Mouse (Mus musculus) spleen, adult 18-20 months (tissue): ENCODE measurements around the gene Jag2.

Experiments
- DNase-seq, 2 experiments: peaks; one replicate each; pipeline ENCODE4 v3.0.0; 2022; ENCODE audit warnings: mixed read lengths in 2 of 2

Jag2 gene

DNA sequence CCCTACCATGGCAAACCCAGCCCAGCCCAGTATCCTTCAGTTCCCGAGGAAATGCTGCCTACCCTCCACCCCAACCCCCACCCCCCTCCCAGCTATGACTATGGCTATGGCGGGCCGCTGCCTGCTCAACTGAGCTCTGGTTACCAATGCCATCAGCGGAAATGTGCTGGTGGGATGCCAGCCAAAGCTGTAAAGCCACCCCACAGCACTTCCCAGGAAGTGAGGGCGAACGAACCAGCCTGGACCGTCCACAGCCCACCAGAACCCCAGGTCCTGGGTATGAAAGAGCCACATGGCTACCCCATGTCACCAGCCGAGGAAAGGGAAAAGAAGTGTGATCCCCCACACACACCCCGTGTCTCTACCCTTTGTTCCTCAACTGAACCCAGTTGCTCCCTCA, 11.1 kb upstream of the Jag2 start:
- no peak for DNase-seq

- DNase-seq: no peak
Observed at GRCm38 (mm10) chr12:112940238-112940637, 10.7 kb upstream of the Jag2 start.

DNA sequence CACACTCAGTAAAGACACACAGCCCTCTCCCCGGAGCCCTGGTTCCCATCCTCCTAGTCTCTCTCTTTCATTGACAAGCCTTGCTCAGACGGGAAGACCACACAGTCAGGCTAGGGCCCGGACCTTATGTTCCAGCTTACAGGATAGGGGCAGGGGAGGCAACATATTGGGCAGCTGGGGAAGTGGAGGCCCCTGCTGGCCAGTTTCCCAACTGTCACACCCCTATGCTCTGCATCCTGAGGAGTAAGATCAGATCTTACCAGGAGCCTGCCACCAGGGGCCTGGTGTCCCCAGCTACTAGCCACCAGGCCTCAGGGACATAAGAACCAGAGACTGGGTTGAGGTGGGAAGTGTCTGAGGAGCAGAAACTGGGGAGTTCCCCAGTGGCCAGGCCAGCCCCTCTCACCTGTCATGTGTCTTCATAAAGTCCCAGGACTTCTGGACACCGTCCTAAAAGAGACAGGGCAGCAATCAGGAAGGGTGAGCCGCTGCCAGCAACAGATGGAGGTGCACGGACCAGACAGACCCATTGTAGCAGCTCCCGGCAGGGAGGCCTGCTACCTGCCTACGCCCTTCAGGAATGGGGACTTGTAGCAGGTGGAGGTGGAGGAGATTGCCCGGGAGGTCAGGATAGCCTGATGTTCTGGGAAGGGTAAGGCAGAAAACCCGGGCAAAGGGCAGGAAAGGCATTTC, 9.4 kb upstream of the Jag2 start:
- DNase-seq: no peak

DNA sequence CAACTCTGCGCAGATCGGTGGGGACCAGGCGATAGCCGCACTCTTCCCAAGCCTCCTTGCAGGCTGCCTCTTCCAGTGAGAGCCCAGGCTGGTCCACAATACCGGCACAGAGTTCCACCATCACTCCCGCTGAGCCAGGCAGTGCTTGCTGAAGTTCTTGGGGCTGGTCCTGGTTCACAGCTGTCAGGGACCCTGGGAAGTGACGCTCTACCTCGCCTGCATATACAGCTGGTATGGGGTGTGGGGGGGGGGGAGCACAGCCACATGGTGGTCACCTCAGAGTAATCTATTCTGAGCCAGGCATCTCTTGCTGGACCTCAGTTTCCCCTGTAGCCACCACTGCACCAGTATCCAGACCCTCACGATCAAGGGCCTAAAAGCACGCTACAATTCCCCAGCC, 8.8 kb upstream of the Jag2 start:
- no peak for DNase-seq

DNA sequence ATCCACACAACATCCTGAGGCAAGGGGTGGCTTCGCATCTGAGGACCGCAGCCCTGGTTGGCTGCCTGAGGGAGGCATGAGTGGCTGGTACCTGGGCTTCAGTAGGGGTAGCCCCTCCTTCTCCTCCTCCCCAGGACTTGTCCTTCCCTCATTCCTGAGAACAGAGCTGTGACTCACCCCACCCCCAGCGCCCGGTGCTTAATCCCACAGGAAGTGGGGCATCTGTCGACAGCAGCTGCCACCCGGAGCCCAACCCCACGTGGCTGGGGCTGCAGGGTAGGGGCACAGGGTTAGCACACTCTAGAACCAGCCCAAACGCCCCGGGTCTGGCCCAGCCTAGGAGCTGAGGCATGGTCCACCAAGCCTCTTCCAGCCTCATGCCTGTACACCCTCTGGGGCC, 8.3 kb upstream of the Jag2 start:
- DNase-seq: no peak

- no peak for DNase-seq
Observed at GRCm38 (mm10) chr12:112932647-112933046, 3.1 kb upstream of the Jag2 start.

GRCm38 (mm10) chr12:112928401-112929241, 955 bp downstream of the Jag2 start:
- no peak for DNase-seq

DNA sequence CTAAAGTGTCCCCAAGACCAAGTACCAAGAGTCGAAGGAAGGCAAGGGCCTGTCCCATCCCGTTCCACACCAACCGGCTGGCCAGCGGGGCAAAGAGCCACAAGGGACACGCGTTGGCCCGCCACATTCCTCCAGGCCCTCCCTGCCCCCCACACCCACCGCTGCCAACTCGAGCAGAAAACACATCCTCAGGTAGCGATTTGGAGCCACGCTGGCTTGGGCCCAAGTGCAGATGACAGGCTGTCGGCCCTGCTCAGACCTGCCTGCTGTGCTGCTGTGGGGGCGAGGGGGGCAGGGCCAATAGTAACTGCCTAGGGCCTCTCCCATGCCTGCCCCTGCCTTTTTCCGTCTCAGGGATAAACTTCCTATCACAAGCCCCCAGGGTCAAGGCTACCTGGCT, 2.3 kb downstream of the Jag2 start:
- DNase-seq: no peak

GRCm38 (mm10) chr12:112925950-112926349, 3.6 kb downstream of the Jag2 start:
- DNase-seq: no peak

- DNase-seq: no peak
Observed at GRCm38 (mm10) chr12:112922541-112922940, 7.0 kb downstream of the Jag2 start.

- DNase-seq: no peak
Observed at GRCm38 (mm10) chr12:112921518-112921917, 8.1 kb downstream of the Jag2 start.

GRCm38 (mm10) chr12:112917906-112918305, 11.7 kb downstream of the Jag2 start:
- no peak for DNase-seq

DNA sequence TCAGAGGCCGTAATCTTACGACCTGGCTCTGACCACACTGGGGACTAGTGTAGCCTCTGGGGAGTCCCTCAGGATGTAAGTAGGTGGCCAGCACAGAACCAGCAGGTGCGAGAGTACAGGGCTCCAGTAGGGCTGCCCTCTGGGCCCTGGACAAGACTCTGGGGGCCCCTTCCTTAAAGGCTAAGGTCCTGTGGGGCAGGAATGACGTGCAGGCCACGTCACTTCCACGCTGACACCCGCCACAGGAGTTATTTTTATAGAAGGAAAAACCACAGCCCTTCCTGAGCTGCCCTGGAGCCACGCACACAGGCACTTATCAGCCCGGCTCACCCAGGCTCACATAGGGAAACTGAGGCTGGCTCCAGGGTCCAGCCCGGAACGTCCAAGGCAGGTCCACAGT, 12.1 kb downstream of the Jag2 start:
- no peak for DNase-seq

DNA sequence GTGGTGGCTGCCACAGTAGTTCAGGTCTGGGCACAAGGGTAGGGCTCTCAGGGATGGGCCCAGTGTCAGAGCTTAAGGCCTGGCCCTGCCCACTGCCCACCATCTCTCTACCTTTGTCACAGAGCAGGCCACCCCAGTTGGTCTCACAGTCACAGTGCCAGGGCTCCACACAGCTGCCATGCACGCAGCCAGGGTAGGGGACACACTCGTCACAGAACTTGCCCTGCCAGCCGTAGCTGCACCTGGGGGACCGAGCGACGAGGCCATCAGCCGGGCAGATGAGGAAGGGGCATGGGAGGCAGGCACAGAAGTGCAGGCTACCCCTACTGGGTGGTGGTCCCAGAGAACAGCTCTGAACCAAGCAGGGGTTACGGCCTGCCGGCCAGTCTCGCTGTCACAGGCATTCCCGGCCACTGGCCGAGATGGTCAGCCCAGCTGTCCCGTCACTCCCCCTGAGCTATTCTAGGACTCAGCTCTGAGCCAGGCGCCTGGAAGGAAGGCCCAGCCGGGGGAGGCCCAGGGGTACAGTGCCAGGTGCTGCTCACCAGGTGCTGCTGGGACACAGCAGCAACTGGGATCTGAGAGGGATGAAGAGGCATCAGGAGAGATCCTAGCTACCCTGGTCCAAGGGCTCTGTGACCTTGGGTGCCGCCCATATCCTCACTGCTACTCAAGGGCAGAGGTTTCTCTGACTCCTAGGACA, 12.7 kb downstream of the Jag2 start:
- no peak for DNase-seq

- DNase-seq: no peak
Observed at GRCm38 (mm10) chr12:112915587-112915986, 14.0 kb downstream of the Jag2 start.

- DNase-seq: no peak
Observed at GRCm38 (mm10) chr12:112914527-112914926, 15.0 kb downstream of the Jag2 start.

- no peak for DNase-seq
Observed at GRCm38 (mm10) chr12:112912951-112913745, 16.4 kb downstream of the Jag2 start.

DNA sequence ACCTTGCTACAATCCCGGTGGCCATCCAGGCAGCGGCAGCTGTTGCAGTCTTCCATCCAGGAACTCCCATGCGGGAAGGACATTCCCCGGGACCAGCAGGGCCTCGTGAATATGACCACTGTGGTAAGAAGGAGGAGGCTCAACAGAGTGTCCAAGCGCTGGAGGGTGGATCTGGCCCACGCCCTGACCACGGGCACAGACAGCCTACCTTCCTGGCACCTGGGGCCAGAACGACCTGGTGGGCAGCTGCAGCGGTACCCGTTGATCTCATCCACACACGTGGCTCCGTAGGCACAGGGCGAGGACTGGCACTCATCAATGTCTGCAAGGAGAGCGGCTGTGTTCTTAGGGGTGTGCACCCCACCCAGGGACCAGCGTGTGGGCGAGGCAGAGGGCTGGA, 17.9 kb downstream of the Jag2 start:
- no peak for DNase-seq

- DNase-seq: no peak
Observed at GRCm38 (mm10) chr12:112908991-112909390, 20.6 kb downstream of the Jag2 start.

- no peak for DNase-seq
Observed at GRCm38 (mm10) chr12:112905001-112905400, 24.6 kb downstream of the Jag2 start.

DNA sequence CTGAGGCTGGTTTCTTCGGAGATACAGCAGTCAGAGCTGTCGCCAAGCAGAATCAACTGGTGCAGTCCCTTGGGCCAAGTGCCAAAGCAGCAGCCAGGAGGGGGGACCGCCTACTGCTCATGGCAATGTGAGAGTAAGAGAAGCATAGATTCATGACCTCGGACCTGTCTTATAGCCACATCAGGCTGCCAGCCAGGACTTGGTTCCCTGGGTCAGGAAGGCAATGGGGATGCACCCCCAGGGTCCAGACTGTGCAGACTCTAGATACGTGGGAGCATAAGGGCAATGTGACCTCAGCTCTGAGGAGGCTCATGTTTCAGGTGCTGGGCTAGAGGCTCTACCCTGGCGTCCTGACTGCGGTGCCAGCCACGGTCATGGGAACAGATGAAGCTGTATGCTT, 25.6 kb downstream of the Jag2 start:
- DNase-seq: no peak

DNA sequence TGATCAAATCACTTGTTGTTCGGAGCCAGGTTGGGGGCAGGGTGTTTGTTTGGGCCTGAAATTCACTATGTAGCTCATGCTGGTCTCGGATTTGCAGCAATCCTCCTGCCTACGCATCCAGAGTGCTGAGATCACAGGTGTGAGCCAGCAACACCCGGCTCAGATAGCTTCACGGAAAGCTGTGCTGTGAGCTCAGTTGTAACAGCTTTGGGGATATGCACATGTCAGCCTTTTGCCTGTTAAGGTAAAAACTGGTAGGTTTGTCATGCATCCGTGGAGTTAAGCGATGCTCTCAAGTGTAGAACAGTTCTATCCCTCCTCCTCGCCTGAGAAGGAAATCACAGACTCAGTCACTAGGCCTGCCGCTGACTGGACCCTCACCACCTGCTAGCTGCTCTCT, 28.9 kb downstream of the Jag2 start:
- DNase-seq: no peak

- DNase-seq: no peak
Observed at GRCm38 (mm10) chr12:112898960-112899359, 30.6 kb downstream of the Jag2 start.
